Mouse (Mus musculus): ENCODE data around the gene Slc27a5. TPM values are rescaled to one million over a fixed set of nuclear protein-coding genes. Genes with fewer than 3 reads are reported as not detected.

Slc27a5 gene
- polyA plus RNA-seq, 1 experiment from 2014 or later = 26.5 TPM

GRCm38 (mm10) chr7:12998851-12999250 is 859 bp upstream of the Slc27a5 start, which contains the start of gene Trim28:
Gene Trim28 (plus strand): TSS chr7:12999114.
- peak within 1 kb of the TSS; percentile 19; the same call in 1 of the 2 replicates for H3K4me2 ChIP-seq (ENCODE audit: low read depth, low read length)
- peaks cover 4% of the 10 kb centered on the region; the same call in 1 of the 2 replicates for H3K4me1 ChIP-seq (ENCODE audit: control insufficient read depth, low read depth, low read length)
- H3K4me3 ChIP-seq (ENCODE audit: low read depth, low read length) = no peak within 1 kb of the TSS
- WGBS (ENCODE audit: insufficient replicate concordance) = 63% methylated on average over 3 of the region's 3 CpGs
- no peaks in the 10 kb centered on the region for H3K27me3 ChIP-seq (ENCODE audit: control insufficient read depth, insufficient read depth, low read depth, low read length)
- H3K9ac ChIP-seq (ENCODE audit: low read depth, low read length) = no peak within 1 kb of the TSS
- ATAC-seq (ENCODE audit: low read depth) = no peak
- H3K9me3 ChIP-seq (replicated peaks; ENCODE audit: control insufficient read depth, low read length) = no peaks in the 10 kb centered on the region
- peak within 1 kb of the TSS; percentile 58 for H3K27ac ChIP-seq (ENCODE audit: low read length)
- no peaks in the 10 kb centered on the region for H3K36me3 ChIP-seq (ENCODE audit: control insufficient read depth, insufficient read depth)

GRCm38 (mm10) chr7:12997230-12997629 is 762 bp downstream of the Slc27a5 start:
- H3K9me3 ChIP-seq (replicated peaks; ENCODE audit: control insufficient read depth, low read length) = no peaks in the 10 kb centered on the region
- H3K9ac ChIP-seq (ENCODE audit: low read depth, low read length) = peak overlapping the region; percentile 6; the same call in 1 of the 2 replicates
- no peak for ATAC-seq (ENCODE audit: low read depth)
- H3K27ac ChIP-seq (ENCODE audit: low read length) = peak overlapping the region; percentile 58; the same call in 1 of the 2 replicates
- 49% methylated on average over 5 of the region's 5 CpGs for WGBS (ENCODE audit: insufficient replicate concordance)
- no peaks in the 10 kb centered on the region for H3K27me3 ChIP-seq (ENCODE audit: control insufficient read depth, insufficient read depth, low read depth, low read length)
- H3K4me3 ChIP-seq (ENCODE audit: low read depth, low read length) = no peak overlapping the region
- no peaks in the 10 kb centered on the region for H3K36me3 ChIP-seq (ENCODE audit: control insufficient read depth, insufficient read depth)
- H3K4me1 ChIP-seq (ENCODE audit: control insufficient read depth, low read depth, low read length) = peaks cover 4% of the 10 kb centered on the region; the same call in 1 of the 2 replicates
- peak overlapping the region; percentile 19 for H3K4me2 ChIP-seq (ENCODE audit: low read depth, low read length)

GRCm38 (mm10) chr7:12995862-12996261 is 2.1 kb downstream of the Slc27a5 start:
- Histone ChIP-seq H3K36me3 (ENCODE audit: control insufficient read depth, insufficient read depth) (no peaks in the 10 kb centered on the region), H3K27me3 (ENCODE audit: control insufficient read depth, insufficient read depth, low read depth, low read length) (no peaks in the 10 kb centered on the region), H3K4me1 (ENCODE audit: control insufficient read depth, low read depth, low read length) (peaks cover 4% of the 10 kb centered on the region; the same call in 1 of the 2 replicates), H3K9ac (ENCODE audit: low read depth, low read length) (no peak overlapping the region), H3K4me2 (ENCODE audit: low read depth, low read length) (no peak overlapping the region), H3K9me3 (replicated peaks; ENCODE audit: control insufficient read depth, low read length) (no peaks in the 10 kb centered on the region), H3K4me3 (ENCODE audit: low read depth, low read length) (no peak overlapping the region), H3K27ac (ENCODE audit: low read length) (0 out of 2 replicates have a peak overlapping the region, but pooled peaks have one; percentile 4)
- peak; percentile 33 for ATAC-seq (ENCODE audit: low read depth)

- H3K9me3 ChIP-seq (replicated peaks; ENCODE audit: control insufficient read depth, low read length) = no peaks in the 10 kb centered on the region
- H3K4me2 ChIP-seq (ENCODE audit: low read depth, low read length) = no peak overlapping the region
- 73% methylated on average over 10 of the region's 10 CpGs for whole genome bisulfite sequencing (ENCODE audit: insufficient replicate concordance)
- no peak overlapping the region for H3K4me3 ChIP-seq (ENCODE audit: low read depth, low read length)
- H3K27me3 ChIP-seq (ENCODE audit: control insufficient read depth, insufficient read depth, low read depth, low read length) = no peaks in the 10 kb centered on the region
- ATAC-seq (ENCODE audit: low read depth) = no peak
- H3K27ac ChIP-seq (ENCODE audit: low read length) = no peak overlapping the region
- peaks cover 7% of the 10 kb centered on the region for H3K4me1 ChIP-seq (ENCODE audit: control insufficient read depth, low read depth, low read length)
- no peak overlapping the region for H3K9ac ChIP-seq (ENCODE audit: low read depth, low read length)
- no peaks in the 10 kb centered on the region for H3K36me3 ChIP-seq (ENCODE audit: control insufficient read depth, insufficient read depth)
Observed at GRCm38 (mm10) chr7:12993148-12993547, 4.8 kb downstream of the Slc27a5 start.

- Histone ChIP-seq H3K9ac (ENCODE audit: low read depth, low read length) (no peak overlapping the region), H3K27me3 (ENCODE audit: control insufficient read depth, insufficient read depth, low read depth, low read length) (no peaks in the 10 kb centered on the region), H3K9me3 (replicated peaks; ENCODE audit: control insufficient read depth, low read length) (no peaks in the 10 kb centered on the region), H3K36me3 (ENCODE audit: control insufficient read depth, insufficient read depth) (no peaks in the 10 kb centered on the region), H3K4me2 (ENCODE audit: low read depth, low read length) (no peak overlapping the region), H3K27ac (ENCODE audit: low read length) (no peak overlapping the region), H3K4me3 (ENCODE audit: low read depth, low read length) (no peak overlapping the region), H3K4me1 (ENCODE audit: control insufficient read depth, low read depth, low read length) (peaks cover 16% of the 10 kb centered on the region)
- no peak for ATAC-seq (ENCODE audit: low read depth)
- WGBS (ENCODE audit: insufficient replicate concordance) = under 1% methylated on average over 3 of the region's 3 CpGs
Observed at GRCm38 (mm10) chr7:12992222-12992621, 5.8 kb downstream of the Slc27a5 start.

- H3K4me2 ChIP-seq (ENCODE audit: low read depth, low read length) = peak overlapping the region; percentile 24; the same call in 1 of the 2 replicates
- no peaks in the 10 kb centered on the region for H3K36me3 ChIP-seq (ENCODE audit: control insufficient read depth, insufficient read depth)
- H3K27me3 ChIP-seq (ENCODE audit: control insufficient read depth, insufficient read depth, low read depth, low read length) = no peaks in the 10 kb centered on the region
- H3K4me3 ChIP-seq (ENCODE audit: low read depth, low read length) = no peak overlapping the region
- H3K27ac ChIP-seq (ENCODE audit: low read length) = peak overlapping the region; percentile 49; the same call in 1 of the 2 replicates
- no peak overlapping the region; the same call in 1 of the 2 replicates for H3K9ac ChIP-seq (ENCODE audit: low read depth, low read length)
- peak; percentile 81 for ATAC-seq (ENCODE audit: low read depth)
- peaks cover 14% of the 10 kb centered on the region for H3K4me1 ChIP-seq (ENCODE audit: control insufficient read depth, low read depth, low read length)
- no peaks in the 10 kb centered on the region for H3K9me3 ChIP-seq (replicated peaks; ENCODE audit: control insufficient read depth, low read length)
- WGBS (ENCODE audit: insufficient replicate concordance) = 39% methylated on average over 8 of the region's 8 CpGs
Observed at GRCm38 (mm10) chr7:12987409-12988189, 10.4 kb downstream of the Slc27a5 start.

- Histone ChIP-seq H3K27me3 (ENCODE audit: control insufficient read depth, insufficient read depth, low read depth, low read length) (no peaks in the 10 kb centered on the region), H3K4me3 (ENCODE audit: low read depth, low read length) (no peak overlapping the region), H3K4me2 (ENCODE audit: low read depth, low read length) (no peak overlapping the region), H3K4me1 (ENCODE audit: control insufficient read depth, low read depth, low read length) (peaks cover 14% of the 10 kb centered on the region), H3K9me3 (replicated peaks; ENCODE audit: control insufficient read depth, low read length) (no peaks in the 10 kb centered on the region), H3K27ac (ENCODE audit: low read length) (peak overlapping the region; percentile 49; the same call in 1 of the 2 replicates), H3K9ac (ENCODE audit: low read depth, low read length) (no peak overlapping the region), H3K36me3 (ENCODE audit: control insufficient read depth, insufficient read depth) (no peaks in the 10 kb centered on the region)
- WGBS (ENCODE audit: insufficient replicate concordance) = 71% methylated on average over 8 of the region's 8 CpGs
- no peak for ATAC-seq (ENCODE audit: low read depth)
Observed at GRCm38 (mm10) chr7:12986906-12987305, 11.1 kb downstream of the Slc27a5 start.

- H3K27me3 ChIP-seq (ENCODE audit: control insufficient read depth, insufficient read depth, low read depth, low read length) = no peaks in the 10 kb centered on the region
- no peak overlapping the region for H3K27ac ChIP-seq (ENCODE audit: low read length)
- WGBS (ENCODE audit: insufficient replicate concordance) = 29% methylated on average over 1 of the region's 1 CpGs
Observed at GRCm38 (mm10) chr7:12985724-12986123, 12.3 kb downstream of the Slc27a5 start.

GRCm38 (mm10) chr7:12980291-12980690 is 17.7 kb downstream of the Slc27a5 start:
- Histone ChIP-seq H3K9ac (ENCODE audit: low read depth, low read length) (no peak overlapping the region), H3K4me1 (ENCODE audit: control insufficient read depth, low read depth, low read length) (peaks cover 20% of the 10 kb centered on the region), H3K4me3 (ENCODE audit: low read depth, low read length) (no peak overlapping the region), H3K4me2 (ENCODE audit: low read depth, low read length) (no peak overlapping the region), H3K36me3 (ENCODE audit: control insufficient read depth, insufficient read depth) (no peaks in the 10 kb centered on the region), H3K27me3 (ENCODE audit: control insufficient read depth, insufficient read depth, low read depth, low read length) (no peaks in the 10 kb centered on the region), H3K9me3 (replicated peaks; ENCODE audit: control insufficient read depth, low read length) (no peaks in the 10 kb centered on the region), H3K27ac (ENCODE audit: low read length) (no peak overlapping the region)
- WGBS (ENCODE audit: insufficient replicate concordance) = 72% methylated on average over 7 of the region's 7 CpGs
- ATAC-seq (ENCODE audit: low read depth) = no peak

More at GRCm38 (mm10) chr7:12985724-12986123, 12.3 kb downstream of the Slc27a5 start:
- peaks cover 14% of the 10 kb centered on the region for H3K4me1 ChIP-seq (ENCODE audit: control insufficient read depth, low read depth, low read length)
- no peak overlapping the region for H3K4me3 ChIP-seq (ENCODE audit: low read depth, low read length)
- no peaks in the 10 kb centered on the region for H3K9me3 ChIP-seq (replicated peaks; ENCODE audit: control insufficient read depth, low read length)
- H3K9ac ChIP-seq (ENCODE audit: low read depth, low read length) = no peak overlapping the region
- no peak overlapping the region for H3K4me2 ChIP-seq (ENCODE audit: low read depth, low read length)
- H3K36me3 ChIP-seq (ENCODE audit: control insufficient read depth, insufficient read depth) = no peaks in the 10 kb centered on the region
- ATAC-seq (ENCODE audit: low read depth) = peak; percentile 62
